8 mouse cellular contexts compared by ENCODE assay signal in genomic region chr7:16312672-16313311, GRCm38 (mm10). TPM values are rescaled to one million over a fixed set of nuclear protein-coding genes. Genes with fewer than 3 reads are reported as not detected.
DNase-seq lines count a peak whose midpoint lies in the region; ATAC-seq and TF ChIP-seq lines count a peak whose summit lies in the region.

No protein-coding gene starts in this region.

- peak overlapping the region; percentile 99 for H3K27ac ChIP-seq in lung, postnatal 0 days (ENCODE audit: low read length)

- H3K36me3 ChIP-seq in lung, postnatal 0 days (ENCODE audit: insufficient read depth, low read length), result peaks cover 7% of the 10 kb centered on the region; the same call in 1 of the 2 replicates

- DNase-seq in B cell, adult 2 months, result peak; percentile 64 to 69
- peak; percentile 96 for DNase-seq in adipocyte (ENCODE audit: low spot score)
- peak; percentile 94 for DNase-seq in embryo, embryonic 11 days
- peak; percentile 88 for DNase-seq in heart, adult 8-10 months (ENCODE audit: low spot score)
- DNase-seq in kidney, adult 8-10 months, result peak; percentile 63 to 64
- DNase-seq in lung, postnatal 0 days (ENCODE audit: low spot score), result peak; percentile 88
- peak; percentile 70 for DNase-seq in ovary, postnatal 14 days (ENCODE audit: low spot score)
- peak; percentile 68 for DNase-seq in urinary bladder, postnatal 25 days (ENCODE audit: low spot score)

- TF ChIP-seq CTCF in lung, postnatal 0 days (IDR thresholded peaks at IDR 0.05), result no peak

- peaks cover 12% of the 10 kb centered on the region; the same call in 1 of the 2 replicates for H3K4me1 ChIP-seq in lung, postnatal 0 days (ENCODE audit: insufficient read depth, low read depth, low read length)

- peak overlapping the region; percentile 80 for H3K4me3 ChIP-seq in lung, postnatal 0 days (ENCODE audit: low read depth, low read length)

- no peak for TF ChIP-seq EP300 in lung, postnatal 0 days (IDR thresholded peaks at IDR 0.05)

- peak overlapping the region; percentile 88 for H3K4me2 ChIP-seq in lung, postnatal 0 days (replicated peaks; ENCODE audit: low read depth, low read length)

- ATAC-seq in lung, postnatal 0 days, result peak; percentile 34

- H3K9ac ChIP-seq in lung, postnatal 0 days (replicated peaks; ENCODE audit: low read depth), result peak overlapping the region; percentile 96

- no peaks in the 10 kb centered on the region for H3K9me3 ChIP-seq in lung, postnatal 0 days (ENCODE audit: low read length)

- H3K27me3 ChIP-seq in lung, postnatal 0 days (replicated peaks; ENCODE audit: insufficient read depth, low read length), result no peaks in the 10 kb centered on the region

- under 1% methylated on average over 11 of the region's 12 CpGs for WGBS in lung, postnatal 0 days

RNA-seq across cellular contexts. Expression of gene Bbc3, which starts 4.6 kb away (rescaled TPM):
- total RNA-seq in heart, adult 8-10 months (2022), result 1 to 10 TPM; 2.8 to 5.1 (median 4.4) TPM
- 30.0 and 31.1 TPM in 2 replicates for polyA plus RNA-seq in lung, postnatal 0 days (2015; fragmentation: Nextera tagmentation; extraction: Ambion mirVana)

RNA-seq across cellular contexts. Expression of gene Ccdc9, which starts 26.2 kb away (rescaled TPM):
- total RNA-seq in heart, adult 8-10 months (2022), result 10 to 100 TPM; 33.2 to 48.1 (median 38.1) TPM
- 15.9 and 18.3 TPM in 2 replicates for polyA plus RNA-seq in lung, postnatal 0 days (2015; fragmentation: Nextera tagmentation; extraction: Ambion mirVana)

RNA-seq across cellular contexts. Expression of gene Inafm1, which starts 39.4 kb away (rescaled TPM):
- 10 to 100 TPM; 12.3 to 18.1 (median 14.4) TPM for total RNA-seq in heart, adult 8-10 months (2022)
- 18.9 and 20.1 TPM in 2 replicates for polyA plus RNA-seq in lung, postnatal 0 days (2015; fragmentation: Nextera tagmentation; extraction: Ambion mirVana)

RNA-seq across cellular contexts. Expression of gene C5ar1, which starts 53.5 kb away (rescaled TPM):
- total RNA-seq in heart, adult 8-10 months (2022), result 1 to 10 TPM; 4.1 to 5.5 (median 5.1) TPM
- polyA plus RNA-seq in lung, postnatal 0 days (2015; fragmentation: Nextera tagmentation; extraction: Ambion mirVana), result 11.8 and 13.3 TPM in 2 replicates

Comparison
In these comparisons a context has a peak if more than half of its experiments do, and no peak if none do; other contexts are left out.
1. Peak in every context shown above with its lines: DNase-seq, ATAC-seq, H3K4me3 ChIP-seq and H3K27ac ChIP-seq.